Mouse (Mus musculus): Measurements from ENCODE around the gene Sema4a. TPM values are rescaled to one million over a fixed set of nuclear protein-coding genes. Genes with fewer than 3 reads are reported as not detected.
A peak's percentile ranks its signal among the peaks of the same experiment; 100 is the strongest.

The Sema4a gene
- total and polyA plus RNA-seq, 3 experiments = 33.5 to 45.3 TPM; not detected in 1

GRCm38 (mm10) chr3:88407529-88407928, 53.5 kb downstream of the Sema4a start:
- DNase-seq (ENCODE audit: low read depth, low spot score) = no peak
- Histone ChIP-seq H3K4me3 (ENCODE audit: control insufficient read depth in 1 of 2, insufficient read depth in 1 of 2, low read depth in 2 of 2, low read length in 2 of 2) (no peak overlapping the region), H3K27me3 (ENCODE audit: control insufficient read depth in 1 of 2, insufficient read depth in 2 of 2, low read length in 2 of 2) (no peaks in the 10 kb centered on the region), H3K27ac (ENCODE audit: control insufficient read depth, low read depth, low read length) (no peak overlapping the region), H3K79me2 (ENCODE audit: control insufficient read depth, insufficient read depth, low read length, poor library complexity) (peaks cover 26% of the 10 kb centered on the region), H3K36me3 (ENCODE audit: control insufficient read depth in 1 of 2, insufficient read depth in 2 of 2, low read length in 2 of 2) (peaks cover 0 to 15% of the 10 kb centered on the region in 2 experiments; a peak in 3 of 4 replicates), H3K4me1 (ENCODE audit: control insufficient read depth in 1 of 2, insufficient read depth in 2 of 2, low read length in 2 of 2) (peaks cover 0 to 26% of the 10 kb centered on the region in 2 experiments; a peak in 3 of 4 replicates), H3K9ac (ENCODE audit: control insufficient read depth, low read depth, low read length, poor library complexity, severe bottlenecking) (no peak overlapping the region), H3K9me3 (replicated peaks; ENCODE audit: insufficient read depth, low read length) (no peaks in the 10 kb centered on the region)
- no peak for TF ChIP-seq MAFK (IDR thresholded peaks at IDR 0.05; ENCODE audit: borderline replicate concordance, low read depth, low read length)
- no peak for TF ChIP-seq SMC3 (IDR thresholded peaks at IDR 0.05; ENCODE audit: low read depth, low read length)
- TF ChIP-seq USF1 (IDR thresholded peaks at IDR 0.05; ENCODE audit: low read depth, low read length) = no peak
- no peak for TF ChIP-seq SIN3A (IDR thresholded peaks at IDR 0.05; ENCODE audit: low read length)
- no peak for TF ChIP-seq CHD2 (IDR thresholded peaks at IDR 0.05; ENCODE audit: low read length)
- no peak for TF ChIP-seq POLR2AphosphoS5 (IDR thresholded peaks at IDR 0.05; ENCODE audit: borderline replicate concordance, low read depth, low read length)
- no peak for TF ChIP-seq ZMIZ1 (IDR thresholded peaks at IDR 0.05; ENCODE audit: low read depth, low read length)
- no peak for TF ChIP-seq HCFC1 (IDR thresholded peaks at IDR 0.05; ENCODE audit: low read depth, low read length)

- Histone ChIP-seq H3K9ac (ENCODE audit: control insufficient read depth, low read depth, low read length, poor library complexity, severe bottlenecking) (no peak overlapping the region), H3K9me3 (replicated peaks; ENCODE audit: insufficient read depth, low read length) (no peaks in the 10 kb centered on the region), H3K4me3 (ENCODE audit: control insufficient read depth in 1 of 2, insufficient read depth in 1 of 2, low read depth in 2 of 2, low read length in 2 of 2) (no peak overlapping the region), H3K4me1 (ENCODE audit: control insufficient read depth in 1 of 2, insufficient read depth in 2 of 2, low read length in 2 of 2) (peaks cover 0 to 26% of the 10 kb centered on the region in 2 experiments; a peak in 3 of 4 replicates), H3K79me2 (ENCODE audit: control insufficient read depth, insufficient read depth, low read length, poor library complexity) (peaks cover 26% of the 10 kb centered on the region), H3K36me3 (ENCODE audit: control insufficient read depth in 1 of 2, insufficient read depth in 2 of 2, low read length in 2 of 2) (peaks cover 2 to 15% of the 10 kb centered on the region in 2 experiments), H3K27me3 (ENCODE audit: control insufficient read depth in 1 of 2, insufficient read depth in 2 of 2, low read length in 2 of 2) (no peaks in the 10 kb centered on the region), H3K27ac (ENCODE audit: control insufficient read depth, low read depth, low read length) (no peak overlapping the region)
- TF ChIP-seq CTCF (IDR thresholded peaks at IDR 0.05 in 2 of 3, conservative IDR thresholded peaks at IDR 0.05 in 1 of 3; ENCODE audit: control insufficient read depth in 1 of 3, insufficient read depth in 1 of 3, low read depth in 2 of 3, low read length in 3 of 3, poor library complexity in 1 of 3, severe bottlenecking in 1 of 3) (peak; percentile 83 to 100 (median 96)), ZC3H11A (IDR thresholded peaks at IDR 0.05; ENCODE audit: low read depth, low read length) (peak; percentile 97), MAX (IDR thresholded peaks at IDR 0.05; ENCODE audit: low read length) (peak; percentile 81), TBP (IDR thresholded peaks at IDR 0.05; ENCODE audit: low read depth, low read length) (0 out of 2 replicates have a peak, but pooled peaks have one; percentile 17), ZNF384 (IDR thresholded peaks at IDR 0.05; ENCODE audit: low read depth, low read length) (no peak), MYC (IDR thresholded peaks at IDR 0.05; ENCODE audit: low read depth, low read length) (peak; percentile 96), SIN3A (IDR thresholded peaks at IDR 0.05; ENCODE audit: low read length) (peak; percentile 94), RAD21 (IDR thresholded peaks at IDR 0.05; ENCODE audit: low read depth, low read length) (peak; percentile 99), MXI1 (IDR thresholded peaks at IDR 0.05; ENCODE audit: low read depth, low read length) (peak; percentile 91), EP300 (IDR thresholded peaks at IDR 0.05; ENCODE audit: low read depth in 1 of 2, low read length in 2 of 2) (no peak), MAZ (IDR thresholded peaks at IDR 0.05; ENCODE audit: low read depth, low read length) (no peak), USF1 (IDR thresholded peaks at IDR 0.05; ENCODE audit: low read depth, low read length) (0 out of 2 replicates have a peak, but pooled peaks have one; percentile 21), BHLHE40 (IDR thresholded peaks at IDR 0.05; ENCODE audit: borderline replicate concordance, low read depth, low read length) (peak; percentile 80; the same call in 1 of the 2 replicates), SMC3 (IDR thresholded peaks at IDR 0.05; ENCODE audit: low read depth, low read length) (peak; percentile 96), TAL1 (IDR thresholded peaks at IDR 0.05; ENCODE audit: low read length) (no peak)
- peak; percentile 95 for DNase-seq (ENCODE audit: low read depth, low spot score)
These were observed 53.9 kb downstream of the Sema4a start for GRCm38 (mm10) chr3:88407090-88407489.

Data from MEL (cell line).